Mouse (Mus musculus): ENCODE measurements around the gene 4930452B06Rik. TPM values are rescaled to one million over a fixed set of nuclear protein-coding genes. Genes with fewer than 3 reads are reported as not detected.

Gene 4930452B06Rik
- polyA plus RNA-seq, 1 experiment, result not detected

DNA sequence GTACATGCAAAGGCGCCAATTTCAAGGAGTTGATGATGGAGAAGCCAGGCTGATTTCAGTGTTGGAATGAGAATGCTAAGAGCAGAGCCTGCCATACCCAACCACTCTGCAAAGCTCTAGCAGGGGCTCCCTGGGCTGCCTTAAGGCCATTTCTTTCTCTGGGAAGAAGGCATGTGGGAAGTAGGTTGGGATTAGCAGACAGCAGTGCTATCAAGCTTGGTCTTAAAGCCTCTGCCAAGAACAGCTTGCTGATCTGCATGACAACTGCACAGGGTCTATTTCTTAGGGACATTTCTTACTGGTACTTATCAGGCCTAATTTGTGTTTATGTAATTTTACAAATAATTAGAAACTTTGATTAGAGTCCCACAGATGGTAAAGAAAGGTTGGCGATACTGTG is 161.8 kb downstream of the 4930452B06Rik start:
- Histone ChIP-seq H3K4me3 (replicated peaks) (no peak overlapping the region), H3K27me3 (ENCODE audit: control insufficient read depth) (no peaks in the 10 kb centered on the region), H3K9me3 (ENCODE audit: control insufficient read depth, low read length) (no peaks in the 10 kb centered on the region), H3K36me3 (ENCODE audit: control insufficient read depth) (no peaks in the 10 kb centered on the region), H3K4me1 (ENCODE audit: control insufficient read depth) (no peaks in the 10 kb centered on the region)
- TF ChIP-seq TAL1 (IDR thresholded peaks at IDR 0.05; ENCODE audit: low read length) (no peak), GATA1 (IDR thresholded peaks at IDR 0.05; ENCODE audit: low read length) (no peak)

GRCm38 (mm10) chr14:8503345-8503744 is 162.7 kb downstream of the 4930452B06Rik start:
- Histone ChIP-seq H3K4me1 (ENCODE audit: control insufficient read depth) (no peaks in the 10 kb centered on the region), H3K9me3 (ENCODE audit: control insufficient read depth, low read length) (no peaks in the 10 kb centered on the region), H3K27me3 (ENCODE audit: control insufficient read depth) (no peaks in the 10 kb centered on the region), H3K4me3 (replicated peaks) (no peak overlapping the region), H3K36me3 (ENCODE audit: control insufficient read depth) (no peaks in the 10 kb centered on the region)
- TF ChIP-seq GATA1 (IDR thresholded peaks at IDR 0.05; ENCODE audit: low read length), result no peak

GRCm38 (mm10) chr14:8502496-8502895 is 163.5 kb downstream of the 4930452B06Rik start:
- H3K27me3 ChIP-seq (ENCODE audit: control insufficient read depth), result no peaks in the 10 kb centered on the region
- H3K9me3 ChIP-seq (ENCODE audit: control insufficient read depth, low read length), result no peaks in the 10 kb centered on the region
- H3K4me1 ChIP-seq (ENCODE audit: control insufficient read depth), result no peaks in the 10 kb centered on the region
- TF ChIP-seq TAL1 (IDR thresholded peaks at IDR 0.05; ENCODE audit: low read length) (no peak), GATA1 (IDR thresholded peaks at IDR 0.05; ENCODE audit: low read length) (no peak)
- no peaks in the 10 kb centered on the region for H3K36me3 ChIP-seq (ENCODE audit: control insufficient read depth)
- H3K4me3 ChIP-seq (replicated peaks), result no peak overlapping the region

DNA sequence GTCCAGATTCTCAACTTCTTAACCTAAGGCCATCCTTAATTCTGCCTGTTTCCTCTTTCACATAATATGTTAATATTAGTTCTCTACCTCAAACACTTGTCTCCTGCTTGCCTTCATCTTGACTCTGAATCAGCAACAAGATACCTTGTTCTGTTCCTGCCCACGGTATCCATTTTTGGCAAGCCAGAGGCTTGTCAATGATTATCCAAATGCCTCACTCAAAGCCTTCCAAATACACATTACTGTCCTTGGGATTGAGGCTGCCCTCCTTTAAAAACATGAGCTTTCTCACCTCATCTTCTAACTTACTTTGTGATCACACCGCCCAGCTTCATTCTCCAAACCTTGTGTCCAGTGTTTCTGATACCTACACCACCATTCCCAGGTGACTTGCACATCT is 170.3 kb downstream of the 4930452B06Rik start:
- TF ChIP-seq TAL1 (IDR thresholded peaks at IDR 0.05; ENCODE audit: low read length) (no peak), GATA1 (IDR thresholded peaks at IDR 0.05; ENCODE audit: low read length) (no peak)
- H3K4me1 ChIP-seq (ENCODE audit: control insufficient read depth), result no peaks in the 10 kb centered on the region
- H3K36me3 ChIP-seq (ENCODE audit: control insufficient read depth), result no peaks in the 10 kb centered on the region
- no peak overlapping the region for H3K4me3 ChIP-seq (replicated peaks)
- no peaks in the 10 kb centered on the region for H3K27me3 ChIP-seq (ENCODE audit: control insufficient read depth)
- no peaks in the 10 kb centered on the region for H3K9me3 ChIP-seq (ENCODE audit: control insufficient read depth, low read length)

DNA sequence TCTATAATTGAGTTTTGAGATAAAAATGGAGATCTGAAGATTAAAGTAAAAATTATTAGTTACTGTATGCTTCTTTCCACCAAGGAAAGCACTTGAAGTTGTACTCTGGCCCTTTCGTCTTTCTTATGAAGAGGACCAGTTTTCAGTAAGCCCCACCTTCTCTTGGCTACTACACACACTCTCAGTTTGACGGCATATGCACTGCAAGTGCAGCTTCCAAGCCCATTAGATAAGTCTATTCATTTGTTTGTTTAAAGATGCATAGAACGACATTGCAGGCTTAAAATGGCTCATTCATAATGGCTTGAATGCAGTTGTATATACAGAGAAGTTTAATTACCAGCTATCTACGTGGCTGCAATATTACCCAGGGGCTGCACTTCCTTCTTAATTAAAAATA is 171.1 kb downstream of the 4930452B06Rik start:
- Histone ChIP-seq H3K9me3 (ENCODE audit: control insufficient read depth, low read length) (no peaks in the 10 kb centered on the region), H3K27me3 (ENCODE audit: control insufficient read depth) (no peaks in the 10 kb centered on the region), H3K36me3 (ENCODE audit: control insufficient read depth) (no peaks in the 10 kb centered on the region), H3K4me1 (ENCODE audit: control insufficient read depth) (no peaks in the 10 kb centered on the region), H3K4me3 (replicated peaks) (no peak overlapping the region)
- TF ChIP-seq TAL1 (IDR thresholded peaks at IDR 0.05; ENCODE audit: low read length) (no peak), GATA1 (IDR thresholded peaks at IDR 0.05; ENCODE audit: low read length) (no peak)

GRCm38 (mm10) chr14:8494260-8494659 is 171.8 kb downstream of the 4930452B06Rik start:
- TF ChIP-seq TAL1 (IDR thresholded peaks at IDR 0.05; ENCODE audit: low read length) (no peak), GATA1 (IDR thresholded peaks at IDR 0.05; ENCODE audit: low read length) (no peak)
- Histone ChIP-seq H3K36me3 (ENCODE audit: control insufficient read depth) (no peaks in the 10 kb centered on the region), H3K4me1 (ENCODE audit: control insufficient read depth) (no peaks in the 10 kb centered on the region), H3K27me3 (ENCODE audit: control insufficient read depth) (no peaks in the 10 kb centered on the region), H3K4me3 (replicated peaks) (no peak overlapping the region), H3K9me3 (ENCODE audit: control insufficient read depth, low read length) (no peaks in the 10 kb centered on the region)

GRCm38 (mm10) chr14:8478098-8478497 is 187.9 kb downstream of the 4930452B06Rik start:
- TF ChIP-seq GATA1 (IDR thresholded peaks at IDR 0.05; ENCODE audit: low read length), result no peak
- no peak for TF ChIP-seq TAL1 (IDR thresholded peaks at IDR 0.05; ENCODE audit: low read length)
- no peaks in the 10 kb centered on the region for H3K4me1 ChIP-seq (ENCODE audit: control insufficient read depth)
- H3K9me3 ChIP-seq (ENCODE audit: control insufficient read depth, low read length), result peaks cover 2% of the 10 kb centered on the region; the same call in 1 of the 2 replicates
- H3K27me3 ChIP-seq (ENCODE audit: control insufficient read depth), result no peaks in the 10 kb centered on the region
- H3K36me3 ChIP-seq (ENCODE audit: control insufficient read depth), result no peaks in the 10 kb centered on the region
- no peak overlapping the region for H3K4me3 ChIP-seq (replicated peaks)

DNA sequence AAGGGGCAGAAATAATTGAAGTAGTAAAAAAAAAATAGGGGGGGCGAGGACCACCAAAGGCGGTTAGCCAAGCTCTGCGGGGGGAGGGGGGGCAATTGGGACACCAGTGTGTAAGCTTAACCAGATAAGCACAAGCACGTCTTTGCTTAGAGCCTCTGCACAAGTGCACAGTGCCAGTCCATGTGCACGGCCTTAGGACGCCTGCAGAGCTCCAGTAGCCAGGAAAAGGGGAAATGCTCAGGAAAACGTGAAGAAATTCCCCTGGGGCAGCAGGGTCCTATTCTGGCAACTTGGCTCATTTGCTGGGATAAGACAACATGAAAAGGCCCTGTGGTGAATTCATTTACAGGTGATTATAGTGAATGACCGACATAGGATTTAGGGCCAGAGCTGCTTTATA is 188.7 kb downstream of the 4930452B06Rik start:
- no peak for TF ChIP-seq TAL1 (IDR thresholded peaks at IDR 0.05; ENCODE audit: low read length)
- H3K4me3 ChIP-seq (replicated peaks), result no peak overlapping the region

DNA sequence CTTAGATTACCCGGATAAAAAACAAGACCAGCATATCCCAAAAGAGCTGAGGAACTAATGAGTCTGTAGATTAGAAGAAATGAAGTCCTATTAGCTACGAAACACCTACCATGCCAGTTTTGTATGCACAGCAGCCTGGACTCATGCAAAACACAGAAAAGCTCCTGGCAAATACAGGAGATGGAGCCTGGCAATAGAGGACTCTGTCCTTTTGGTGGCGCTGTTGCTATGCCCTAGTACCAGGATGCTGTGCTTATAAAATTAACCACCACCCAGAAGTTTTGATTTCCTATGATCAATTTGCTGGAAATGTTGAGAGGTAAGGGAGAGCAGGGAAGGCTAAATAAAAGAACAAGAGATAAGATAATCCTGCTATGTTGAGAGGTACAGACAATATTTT is 189.4 kb downstream of the 4930452B06Rik start:
- H3K27me3 ChIP-seq (ENCODE audit: control insufficient read depth), result no peaks in the 10 kb centered on the region
- TF ChIP-seq TAL1 (IDR thresholded peaks at IDR 0.05; ENCODE audit: low read length), result no peak
- TF ChIP-seq GATA1 (IDR thresholded peaks at IDR 0.05; ENCODE audit: low read length), result no peak
- H3K9me3 ChIP-seq (ENCODE audit: control insufficient read depth, low read length), result peaks cover 2% of the 10 kb centered on the region; the same call in 1 of the 2 replicates
- no peaks in the 10 kb centered on the region for H3K4me1 ChIP-seq (ENCODE audit: control insufficient read depth)
- no peak overlapping the region for H3K4me3 ChIP-seq (replicated peaks)
- H3K36me3 ChIP-seq (ENCODE audit: control insufficient read depth), result no peaks in the 10 kb centered on the region

More for the DNA sequence above, 188.7 kb downstream of the 4930452B06Rik start:
- Histone ChIP-seq H3K9me3 (ENCODE audit: control insufficient read depth, low read length) (peaks cover 2% of the 10 kb centered on the region; the same call in 1 of the 2 replicates), H3K27me3 (ENCODE audit: control insufficient read depth) (no peaks in the 10 kb centered on the region), H3K4me1 (ENCODE audit: control insufficient read depth) (no peaks in the 10 kb centered on the region), H3K36me3 (ENCODE audit: control insufficient read depth) (no peaks in the 10 kb centered on the region)

DNA sequence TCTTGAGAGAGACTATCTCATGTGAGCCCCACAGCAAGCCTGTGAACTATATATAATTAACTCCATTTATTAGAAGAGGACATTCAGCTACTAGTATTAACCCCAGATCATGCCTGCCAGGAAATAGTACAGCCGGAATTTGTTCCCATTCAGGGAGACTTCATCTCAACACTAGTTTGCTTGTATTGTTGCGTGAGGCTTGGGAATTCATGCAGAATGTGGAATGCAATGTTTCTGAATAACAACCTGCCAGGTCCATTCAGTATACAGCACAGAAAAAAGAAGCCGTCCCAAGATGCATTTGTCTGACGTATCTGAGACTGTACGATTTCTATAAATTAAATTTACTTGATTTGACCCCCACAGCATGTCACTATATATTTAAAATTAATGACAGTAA is 190.2 kb downstream of the 4930452B06Rik start:
- no peaks in the 10 kb centered on the region for H3K36me3 ChIP-seq (ENCODE audit: control insufficient read depth)
- no peaks in the 10 kb centered on the region for H3K27me3 ChIP-seq (ENCODE audit: control insufficient read depth)
- H3K9me3 ChIP-seq (ENCODE audit: control insufficient read depth, low read length), result peaks cover 2% of the 10 kb centered on the region; the same call in 1 of the 2 replicates
- H3K4me1 ChIP-seq (ENCODE audit: control insufficient read depth), result no peaks in the 10 kb centered on the region
- TF ChIP-seq TAL1 (IDR thresholded peaks at IDR 0.05; ENCODE audit: low read length) (no peak), GATA1 (IDR thresholded peaks at IDR 0.05; ENCODE audit: low read length) (no peak)
- H3K4me3 ChIP-seq (replicated peaks), result no peak overlapping the region
